Mouse (Mus musculus): Measurements from ENCODE around the gene Ybx1.
"Not testable (repeated sequence)": the region's sequence is repeated elsewhere in the genome, so short reads cannot be mapped to it uniquely, and the experiment has no call there.

The Ybx1 gene

GRCm38 (mm10) chr4:119294415-119295133, at the start of gene Ybx1:
TSS of gene Ybx1 (minus strand) at chr4:119294604.
- DNase-seq: peak; percentile 100

GRCm38 (mm10) chr4:119338861-119339361, 44.5 kb upstream of the Ybx1 start:
- peak; percentile 40 for DNase-seq

GRCm38 (mm10) chr4:119338422-119338821, 44.0 kb upstream of the Ybx1 start:
- DNase-seq: no peak

GRCm38 (mm10) chr4:119333487-119333886, 39.1 kb upstream of the Ybx1 start:
- no peak for DNase-seq

- DNase-seq: no peak
These were observed 26.6 kb upstream of the Ybx1 start for GRCm38 (mm10) chr4:119320896-119321550.

GRCm38 (mm10) chr4:119320131-119320830, 25.9 kb upstream of the Ybx1 start, which contains the start of gene Ppih:
TSS of gene Ppih (minus strand) at chr4:119320546.
- DNase-seq: peak; percentile 97

GRCm38 (mm10) chr4:119313756-119314155, 19.4 kb upstream of the Ybx1 start:
- DNase-seq: no peak

GRCm38 (mm10) chr4:119305418-119305817, 11.0 kb upstream of the Ybx1 start:
- peak; percentile 67 for DNase-seq

GRCm38 (mm10) chr4:119303291-119303690, 8.9 kb upstream of the Ybx1 start:
- peak; percentile 29 for DNase-seq

- DNase-seq: no peak
These were observed 7.4 kb upstream of the Ybx1 start for GRCm38 (mm10) chr4:119301777-119302176.

- DNase-seq: no peak
These were observed 6.4 kb upstream of the Ybx1 start for GRCm38 (mm10) chr4:119300761-119301160.

- no peak for DNase-seq
These were observed 3.0 kb upstream of the Ybx1 start for GRCm38 (mm10) chr4:119297361-119297760.

GRCm38 (mm10) chr4:119295134-119295453, 690 bp upstream of the Ybx1 start:
- DNase-seq: no peak

- peak; percentile 41 for DNase-seq
These were observed 688 bp downstream of the Ybx1 start for GRCm38 (mm10) chr4:119293574-119294258.

- DNase-seq: peak; percentile 58
These were observed 1.4 kb downstream of the Ybx1 start for GRCm38 (mm10) chr4:119292771-119293573.

- no peak for DNase-seq
These were observed 2.5 kb downstream of the Ybx1 start for GRCm38 (mm10) chr4:119291921-119292320.

- no peak for DNase-seq
These were observed 9.1 kb downstream of the Ybx1 start for GRCm38 (mm10) chr4:119285336-119285735.

GRCm38 (mm10) chr4:119284861-119285260, 9.5 kb downstream of the Ybx1 start:
- no peak for DNase-seq

- DNase-seq: not testable (repeated sequence)
These were observed 15.6 kb downstream of the Ybx1 start for GRCm38 (mm10) chr4:119278784-119279183.

- DNase-seq: no peak
These were observed 18.7 kb downstream of the Ybx1 start for GRCm38 (mm10) chr4:119275726-119276125.

GRCm38 (mm10) chr4:119275226-119275625, 19.2 kb downstream of the Ybx1 start:
- no peak for DNase-seq

GRCm38 (mm10) chr4:119274627-119275026, 19.8 kb downstream of the Ybx1 start:
- no peak for DNase-seq

All from kidney, adult 18-20 months (tissue).